In the genomic region with DNA sequence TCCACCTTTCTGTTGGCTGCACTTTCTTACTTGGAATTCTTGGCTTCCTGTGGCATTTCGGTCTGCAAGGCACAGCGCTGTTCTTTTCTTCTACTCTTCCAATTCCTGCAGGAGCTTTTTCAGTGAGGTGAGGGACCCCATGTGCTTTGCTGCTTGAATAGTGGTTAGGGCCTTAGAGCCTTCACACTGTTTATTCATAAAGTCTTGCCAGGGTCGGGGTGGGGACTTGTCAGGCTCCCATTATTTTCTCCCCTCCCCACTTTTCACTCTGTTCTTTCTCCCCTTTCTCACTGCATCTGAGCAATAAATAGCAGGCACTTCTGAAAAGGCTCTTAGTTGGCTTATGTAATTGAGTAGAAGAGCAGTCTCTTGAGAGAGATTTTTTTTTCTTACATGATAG, we compare ENCODE assay signal across 10 mouse cellular contexts.
DNase-seq lines count a peak whose midpoint lies in the region; ATAC-seq and TF ChIP-seq lines count a peak whose summit lies in the region.
"Had no signal": no experiment of that assay in that cellular context is flagged by ENCODE, and none has a peak within 500 bp of the region (broad histone marks: within the 10 kb centered on the region; RNA-seq: fewer than 3 reads in every experiment).

No protein-coding gene starts in this region.

- peaks cover 41% of the 10 kb centered on the region for H3K4me1 ChIP-seq in heart, postnatal 0 days (ENCODE audit: control insufficient read depth, insufficient read depth)
- peaks cover 24% of the 10 kb centered on the region for H3K4me1 ChIP-seq in lung, embryonic 16.5 days (replicated peaks; ENCODE audit: control insufficient read depth, insufficient read depth, low read length)
- H3K4me1 ChIP-seq in intestine, embryonic 14.5 days (replicated peaks; ENCODE audit: control insufficient read depth, insufficient read depth, low read length): peaks cover 29% of the 10 kb centered on the region
- H3K4me1 ChIP-seq in midbrain, embryonic 13.5 days (replicated peaks): peaks cover 25% of the 10 kb centered on the region

- H3K36me3 ChIP-seq in heart, postnatal 0 days (replicated peaks; ENCODE audit: control insufficient read depth, insufficient read depth, low read length): no peaks in the 10 kb centered on the region
- H3K36me3 ChIP-seq in lung, embryonic 16.5 days (ENCODE audit: control insufficient read depth, insufficient read depth, low read length): no peaks in the 10 kb centered on the region
- no peaks in the 10 kb centered on the region for H3K36me3 ChIP-seq in intestine, embryonic 14.5 days (ENCODE audit: control insufficient read depth, insufficient read depth, low read length)
- H3K36me3 ChIP-seq in midbrain, embryonic 13.5 days: no peaks in the 10 kb centered on the region

- 0 out of 2 replicates have a peak overlapping the region, but pooled peaks have one; percentile 16 for H3K4me2 ChIP-seq in heart, postnatal 0 days (ENCODE audit: low read depth, low read length)
- H3K4me2 ChIP-seq in lung, embryonic 16.5 days (ENCODE audit: low read depth, low read length): no peak overlapping the region
- no peak overlapping the region for H3K4me2 ChIP-seq in intestine, embryonic 14.5 days (ENCODE audit: low read length)
- no peak overlapping the region for H3K4me2 ChIP-seq in midbrain, embryonic 13.5 days (replicated peaks)
- H3K4me2 ChIP-seq: hindbrain, embryonic 14.5 days had no signal

- no peak for DNase-seq in cerebellum, postnatal 14 days
- DNase-seq in heart, postnatal 0 days (ENCODE audit: low spot score): no peak
- no peak for DNase-seq in heart, adult 18-20 months
- DNase-seq in lung, adult 18-20 months: no peak
- DNase-seq in intestine, embryonic 14.5 days (ENCODE audit: low spot score): peak; percentile 50

- no peaks in the 10 kb centered on the region for H3K9me3 ChIP-seq in heart, postnatal 0 days (replicated peaks; ENCODE audit: control insufficient read depth, low read length)
- no peaks in the 10 kb centered on the region for H3K9me3 ChIP-seq in lung, embryonic 16.5 days (ENCODE audit: control insufficient read depth, low read length)
- H3K9me3 ChIP-seq in intestine, embryonic 14.5 days (ENCODE audit: control insufficient read depth, low read length): no peaks in the 10 kb centered on the region
- H3K9me3 ChIP-seq in midbrain, embryonic 13.5 days: no peaks in the 10 kb centered on the region
- H3K9me3 ChIP-seq: megakaryocyte, embryonic 14.5 days had no signal

- H3K27me3 ChIP-seq in heart, postnatal 0 days (ENCODE audit: control insufficient read depth, insufficient read depth, low read length): no peaks in the 10 kb centered on the region
- H3K27me3 ChIP-seq in lung, embryonic 16.5 days (ENCODE audit: control insufficient read depth, insufficient read depth, low read depth, low read length): no peaks in the 10 kb centered on the region
- H3K27me3 ChIP-seq in intestine, embryonic 14.5 days (replicated peaks; ENCODE audit: control insufficient read depth, insufficient read depth, low read length): no peaks in the 10 kb centered on the region
- H3K27me3 ChIP-seq in midbrain, embryonic 13.5 days: no peaks in the 10 kb centered on the region
- H3K27me3 ChIP-seq: megakaryocyte, embryonic 14.5 days had no signal

- no peak overlapping the region for H3K9ac ChIP-seq in heart, postnatal 0 days (replicated peaks; ENCODE audit: low read depth, low read length)
- no peak overlapping the region for H3K9ac ChIP-seq in lung, embryonic 16.5 days (ENCODE audit: low read length)
- no peak overlapping the region for H3K9ac ChIP-seq in intestine, embryonic 14.5 days (ENCODE audit: low read length)
- H3K9ac ChIP-seq in midbrain, embryonic 13.5 days (replicated peaks): no peak overlapping the region
- H3K9ac ChIP-seq: hindbrain, embryonic 14.5 days had no signal

- TF ChIP-seq EP300 in heart, postnatal 0 days (IDR thresholded peaks at IDR 0.05; ENCODE audit: low read depth): no peak

- H3K27ac ChIP-seq in heart, postnatal 0 days (ENCODE audit: low read depth): peak overlapping the region; percentile 74
- peak overlapping the region; percentile 13; the same call in 1 of the 2 replicates for H3K27ac ChIP-seq in lung, embryonic 16.5 days (ENCODE audit: low read length)
- H3K27ac ChIP-seq in intestine, embryonic 14.5 days (ENCODE audit: low read depth): no peak overlapping the region
- H3K27ac ChIP-seq in midbrain, embryonic 13.5 days: no peak overlapping the region
- H3K27ac ChIP-seq: hindbrain, embryonic 14.5 days had no signal

- TF ChIP-seq CTCF in heart, postnatal 0 days (IDR thresholded peaks at IDR 0.05; ENCODE audit: low read depth): no peak

- WGBS in heart, postnatal 0 days: 33% methylated on average over 3 of the region's 3 CpGs
- 45% methylated on average over 3 of the region's 3 CpGs for WGBS in lung, embryonic 16.5 days
- 56% methylated on average over 3 of the region's 3 CpGs for WGBS in intestine, embryonic 14.5 days
- 68% methylated on average over 3 of the region's 3 CpGs for WGBS in midbrain, embryonic 13.5 days

- no peak overlapping the region for H3K4me3 ChIP-seq in heart, postnatal 0 days (ENCODE audit: low read depth, low read length)
- no peak overlapping the region for H3K4me3 ChIP-seq in lung, embryonic 16.5 days (ENCODE audit: low read length)
- no peak overlapping the region for H3K4me3 ChIP-seq in intestine, embryonic 14.5 days (ENCODE audit: low read depth, low read length)
- no peak overlapping the region for H3K4me3 ChIP-seq in midbrain, embryonic 13.5 days (replicated peaks)

- 0 out of 2 replicates have a peak, but pooled peaks have one; percentile 22 for ATAC-seq in cerebellum, adult (ENCODE audit: insufficient number of reproducible peaks, low FRiP score, low TSS enrichment)
- ATAC-seq in heart, postnatal 0 days (ENCODE audit: insufficient read depth, low read depth): no peak
- 0 out of 2 replicates have a peak, but pooled peaks have one; percentile 9 for ATAC-seq in lung, embryonic 16.5 days (ENCODE audit: low read depth)
- no peak for ATAC-seq in intestine, embryonic 14.5 days (replicated peaks; ENCODE audit: low FRiP score, low TSS enrichment, low read depth)
- no peak for ATAC-seq in midbrain, embryonic 13.5 days

Comparison
In these comparisons a context has a peak if more than half of its experiments do, and no peak if none do; other contexts are left out.
1. ATAC-seq: peak in cerebellum, adult (single experiment) and lung, embryonic 16.5 days (single experiment); none in heart, postnatal 0 days (single experiment), intestine, embryonic 14.5 days (single experiment) and midbrain, embryonic 13.5 days (single experiment).
2. H3K27ac ChIP-seq: peak in heart, postnatal 0 days (single experiment) and lung, embryonic 16.5 days (single experiment); none in intestine, embryonic 14.5 days (single experiment) and midbrain, embryonic 13.5 days (single experiment).